Mouse (Mus musculus) spleen, postnatal 4 days (tissue): ENCODE data around the gene Tsks.

Experiments
- DNase-seq, 2 experiments: peaks; one replicate each; pipeline ENCODE4 v3.0.0; 2022; ENCODE audit warnings: low spot score in 2 of 2

Tsks gene

GRCm38 (mm10) chr7:44942904-44943303, at the start of gene Tsks:
TSS of gene Tsks (plus strand) at chr7:44943204.
- no peak for DNase-seq

DNA sequence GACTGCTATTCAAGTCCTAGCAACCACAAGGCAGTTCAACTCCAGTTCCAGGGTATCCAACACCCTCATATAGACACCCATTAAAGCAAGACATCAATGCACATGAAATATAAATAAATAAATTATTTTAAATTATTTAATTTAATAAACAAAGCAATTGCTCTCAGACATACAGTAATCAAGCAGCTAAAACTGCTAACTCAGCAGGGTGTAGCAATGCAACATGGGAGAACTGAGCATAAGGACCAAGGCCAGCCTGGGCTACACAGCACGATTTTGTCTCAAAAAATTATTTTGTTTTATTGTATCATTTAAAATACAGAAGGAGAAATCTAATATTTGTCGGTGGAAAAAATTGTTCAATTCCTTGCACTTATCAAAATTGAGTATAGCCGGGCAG, 48.8 kb upstream of the Tsks start:
- no peak for DNase-seq

DNA sequence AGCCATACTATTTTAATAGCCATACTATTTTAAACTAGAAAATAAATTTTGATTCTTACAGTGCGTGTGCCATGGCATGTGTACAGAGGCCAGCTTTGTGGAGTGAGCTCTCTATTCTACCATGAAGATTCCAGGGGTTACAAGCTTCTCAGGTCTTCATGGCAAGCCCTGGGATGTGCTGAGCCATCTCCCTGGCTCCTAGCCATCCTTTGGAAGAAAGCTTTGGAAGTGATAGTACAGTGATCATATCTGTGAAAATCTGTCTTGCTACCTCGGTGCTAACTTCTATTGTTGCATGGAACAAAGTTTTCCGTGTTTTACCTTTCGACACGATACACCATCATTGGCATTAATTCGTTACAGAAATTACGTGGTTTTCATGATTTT, 47.8 kb upstream of the Tsks start:
- DNase-seq, result no peak

DNA sequence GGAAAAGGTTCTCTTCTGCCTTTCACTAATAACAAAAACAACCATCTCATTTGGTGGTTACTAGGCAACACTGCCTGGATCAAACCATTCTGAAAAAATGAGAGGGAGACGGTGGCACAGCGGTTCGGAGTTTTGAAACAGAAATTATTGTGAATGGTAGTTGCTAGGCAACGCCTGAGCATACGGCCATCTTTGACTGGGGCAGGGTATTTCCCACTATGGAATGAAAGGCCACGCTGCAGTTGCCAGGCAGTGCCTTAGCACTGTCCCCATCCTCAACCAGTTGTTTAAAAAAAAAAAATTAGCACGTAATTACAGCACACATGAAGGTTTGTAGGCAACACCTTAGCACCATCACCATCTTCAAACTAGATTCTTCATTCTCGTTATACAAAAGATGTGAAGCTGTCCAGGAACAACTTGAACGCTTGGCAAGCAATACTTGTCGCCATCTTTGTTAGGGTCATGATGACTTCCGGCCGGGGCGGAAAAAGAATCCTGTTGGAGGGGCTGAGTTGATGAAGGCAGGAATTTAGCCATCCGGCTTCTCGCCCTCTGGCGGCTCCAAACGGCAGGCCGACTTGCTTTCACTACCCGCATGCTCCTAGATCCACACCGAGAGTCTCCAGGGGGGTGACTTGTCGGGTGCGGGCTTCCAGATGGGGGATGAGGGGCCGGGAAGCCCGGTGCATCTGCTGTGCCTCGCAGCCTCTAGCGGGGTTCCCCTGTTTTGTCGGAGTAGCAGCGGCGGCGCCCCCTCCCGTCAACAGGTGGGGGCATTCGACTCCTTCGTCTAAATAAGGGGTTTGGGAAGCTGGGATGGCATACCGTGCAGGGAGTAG, 47.2 kb upstream of the Tsks start, which contains the start of gene Fuz:
Gene Fuz, plus strand, starts transcription at position 487 of the 842 bp plus-strand sequence.
- DNase-seq, result peak; percentile 79 to 87

DNA sequence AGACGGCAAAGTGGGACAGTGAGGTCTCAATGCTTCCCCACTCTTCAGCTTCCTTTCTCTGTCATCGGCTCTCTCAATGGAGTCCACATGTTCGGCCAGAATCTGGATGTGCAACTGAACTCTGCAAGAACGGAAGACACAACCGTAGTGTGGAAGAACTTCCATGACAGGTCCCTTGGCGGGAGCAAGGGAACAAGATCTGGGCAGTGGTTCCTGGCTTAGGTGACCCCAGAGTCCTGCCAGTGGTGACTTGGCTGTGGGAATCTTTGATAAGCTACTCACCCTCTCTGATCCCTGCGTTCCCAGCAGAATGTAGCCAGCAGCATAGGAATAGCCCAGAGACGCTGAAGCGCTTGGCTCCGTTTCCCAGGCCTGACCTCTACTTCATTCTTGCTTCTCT, 46.5 kb upstream of the Tsks start:
- no peak for DNase-seq

GRCm38 (mm10) chr7:44898607-44899006, 44.4 kb upstream of the Tsks start:
- DNase-seq, result peak in 1 of 2 experiments; percentile 54

DNA sequence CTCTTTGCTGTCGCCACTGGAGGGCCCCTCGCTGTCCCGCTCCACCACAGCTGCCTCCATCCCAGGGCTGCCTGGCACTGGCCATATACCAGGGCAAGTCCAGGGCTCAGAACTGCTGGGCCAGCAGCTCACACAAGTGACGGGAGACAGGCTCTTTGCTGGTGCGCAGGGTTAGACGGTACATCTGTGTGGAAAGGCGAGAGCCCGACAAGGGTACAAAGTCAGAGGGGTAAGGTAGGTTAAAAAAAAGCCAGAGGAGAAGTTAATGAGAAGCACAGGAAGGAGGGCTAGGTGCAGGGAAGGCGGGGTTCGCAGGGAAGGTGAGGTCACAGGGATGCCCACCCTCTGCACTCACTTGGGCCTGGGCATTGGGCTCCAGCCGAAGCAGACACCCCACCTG, 42.4 kb upstream of the Tsks start:
- no peak for DNase-seq

DNA sequence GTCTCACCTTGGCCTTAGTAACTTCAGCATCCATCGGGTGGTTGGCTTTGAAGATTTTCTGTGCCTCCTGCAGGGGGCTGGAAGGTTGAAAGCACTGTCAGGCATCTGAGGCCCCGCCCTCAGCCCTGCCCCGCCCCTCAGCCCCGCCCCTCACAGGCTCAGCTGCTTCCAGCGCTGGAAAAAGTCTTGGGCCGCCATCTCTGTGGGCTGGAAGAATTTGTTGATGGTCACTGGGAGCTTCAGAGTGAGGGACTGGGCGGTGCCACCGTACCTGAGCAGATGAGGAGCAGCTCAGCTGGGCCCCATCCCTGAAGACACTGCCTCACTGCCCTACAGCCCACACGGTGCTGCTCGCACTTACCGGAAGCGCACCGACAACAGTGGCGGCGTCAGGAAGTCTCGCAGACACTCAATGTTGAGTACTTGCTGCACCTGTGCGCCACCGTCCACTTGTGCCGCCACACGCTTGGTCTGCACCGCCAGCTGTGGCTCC, 41.7 kb upstream of the Tsks start:
- no peak for DNase-seq

GRCm38 (mm10) chr7:44905430-44905829, 37.6 kb upstream of the Tsks start:
- DNase-seq, result no peak

- no peak for DNase-seq
These were observed 34.1 kb upstream of the Tsks start for GRCm38 (mm10) chr7:44908706-44909476.

- DNase-seq, result no peak
These were observed 28.6 kb upstream of the Tsks start for GRCm38 (mm10) chr7:44914396-44914795.

DNA sequence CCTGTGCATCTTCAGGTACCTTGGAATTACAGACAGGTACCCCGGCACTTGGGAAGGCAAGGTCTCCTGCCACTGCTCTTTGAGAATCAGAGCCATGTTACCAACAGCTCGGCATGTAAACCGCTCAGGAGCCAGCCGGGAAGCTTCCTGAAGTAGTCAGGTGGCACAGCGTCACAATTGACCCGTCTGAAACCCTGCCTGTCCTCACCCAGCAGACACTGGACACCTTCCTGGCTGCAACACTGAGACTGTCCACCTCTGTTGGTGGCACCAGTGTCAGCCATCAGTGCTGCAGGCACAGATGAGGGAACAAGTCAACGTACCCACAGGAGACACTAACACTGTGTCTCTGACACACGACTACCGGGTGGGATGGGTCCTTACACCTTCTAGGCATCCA, 27.7 kb upstream of the Tsks start:
- DNase-seq, result peak in 1 of 2 experiments; percentile 54

GRCm38 (mm10) chr7:44916191-44916590, 26.8 kb upstream of the Tsks start:
- DNase-seq, result no peak

GRCm38 (mm10) chr7:44916881-44917280, 26.1 kb upstream of the Tsks start:
- DNase-seq, result no peak

DNA sequence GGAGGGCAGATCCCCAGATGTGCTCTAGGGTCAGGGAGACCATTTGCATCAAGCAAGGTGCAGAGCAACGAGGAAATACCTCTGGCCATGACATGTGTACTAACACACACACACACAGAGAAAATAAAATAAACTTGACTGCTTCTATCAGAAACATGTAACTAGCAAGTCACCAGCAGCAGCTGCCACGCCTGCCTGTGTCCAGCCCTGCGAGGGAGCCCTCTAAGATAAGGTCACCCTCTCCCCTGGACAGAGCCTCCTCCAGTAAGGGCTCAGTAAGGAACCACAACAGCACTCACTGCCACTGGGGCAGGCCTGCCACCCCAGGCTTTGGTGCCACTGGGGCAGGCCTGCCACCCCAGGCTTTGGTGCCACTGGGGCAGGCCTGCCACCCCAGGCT, 24.8 kb upstream of the Tsks start:
- no peak for DNase-seq

GRCm38 (mm10) chr7:44919127-44919526, 23.9 kb upstream of the Tsks start:
- DNase-seq, result no peak

GRCm38 (mm10) chr7:44922530-44922929, 20.5 kb upstream of the Tsks start:
- peak in 1 of 2 experiments; percentile 54 for DNase-seq

DNA sequence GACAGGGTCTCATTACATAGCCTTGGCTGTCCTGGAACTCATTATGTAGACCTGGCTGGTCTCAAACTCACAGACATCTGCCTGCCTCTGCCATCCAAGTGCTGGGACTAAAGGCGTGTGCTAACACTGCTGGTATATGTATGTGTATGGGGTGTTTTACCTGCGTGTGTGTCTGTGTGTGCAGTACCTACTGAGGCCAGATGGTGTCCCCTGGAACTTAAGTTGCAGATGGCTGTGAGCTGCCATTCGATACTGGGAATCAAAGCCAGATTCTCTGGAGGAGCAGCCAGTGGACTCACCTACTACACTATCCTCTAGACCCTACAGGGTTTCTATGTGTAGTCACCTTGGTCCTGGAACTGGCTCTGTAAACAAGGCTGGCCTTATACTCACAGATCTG, 17.5 kb upstream of the Tsks start:
- DNase-seq, result peak; percentile 39 to 65

GRCm38 (mm10) chr7:44928570-44928969, 14.4 kb upstream of the Tsks start:
- DNase-seq, result peak in 1 of 2 experiments; percentile 59

- peak; percentile 99 to 100 for DNase-seq
These were observed 13.5 kb upstream of the Tsks start, which contains the start of gene Ap2a1 for GRCm38 (mm10) chr7:44929204-44930151. TSS of gene Ap2a1 (minus strand) at chr7:44929496.

DNA sequence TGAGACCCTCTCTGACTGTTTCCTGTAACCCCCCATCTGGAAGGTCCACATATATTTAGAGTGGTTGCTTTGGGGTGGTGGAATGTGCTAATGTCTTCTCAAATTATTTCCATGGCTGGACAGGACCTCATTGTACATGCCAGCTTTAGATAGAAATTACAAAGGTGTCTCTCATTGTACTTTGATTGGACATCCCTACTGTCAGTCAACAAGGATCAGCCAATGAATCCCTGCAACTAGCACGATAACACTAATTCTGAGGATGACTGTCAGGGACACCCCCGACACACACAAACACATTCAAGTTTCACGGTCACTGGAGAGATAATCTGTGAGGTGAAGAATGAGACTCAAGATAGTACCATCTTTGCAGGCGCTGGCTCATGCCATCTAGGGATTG, 4.3 kb upstream of the Tsks start:
- DNase-seq, result no peak
